Mouse (Mus musculus): ENCODE measurements at regions not wholly inside any gene's neighbourhood (a gene's known extent, or its start where the extent isn't known, plus 50 kb on each side); places are given as distances from the start of the nearest gene placed in this dataset.
"Not testable (repeated sequence)": the region's sequence is repeated elsewhere in the genome, so short reads cannot be mapped to it uniquely, and the experiment has no call there.

- not testable (repeated sequence) for TF ChIP-seq POLR2A (IDR thresholded peaks at IDR 0.05; ENCODE audit: borderline replicate concordance, insufficient read depth, low read length); CTCF (IDR thresholded peaks at IDR 0.05; ENCODE audit: borderline replicate concordance, insufficient read depth, low read depth, low read length)
These were observed 130.8 kb upstream of the Mrps10 start for GRCm38 (mm10) chr17:47237881-47238280.
